Mouse (Mus musculus) ES-E14 (cell line): ENCODE measurements around the gene Hunk. TPM values are rescaled to one million over a fixed set of nuclear protein-coding genes. Genes with fewer than 3 reads are reported as not detected.

Experiments used
- DNase-seq: peaks from one replicate; pipeline ENCODE4 v3.0.0-alpha.2; 2013; ENCODE audit warnings: low read depth, low spot score
- H3K27ac ChIP-seq: 2 replicates; pipeline ENCODE4 v1.5.1; 2012; ENCODE audit warnings: low read depth, mild to moderate bottlenecking, low read length, moderate library complexity, mixed read lengths; ENCODE audit not compliant: poor library complexity, insufficient read depth, severe bottlenecking
- H3K36me3 ChIP-seq: 2 replicates; pipeline ENCODE4 v1.6.1; 2012; ENCODE audit warnings: mild to moderate bottlenecking, low read length, moderate library complexity, mixed read lengths; ENCODE audit not compliant: control insufficient read depth, poor library complexity, insufficient read depth, severe bottlenecking
- H3K4me1 ChIP-seq, 2 experiments: fragments of 150-350 bp in 1 of 2; sonication (generic) in 1 of 2; 2 replicates each; pipeline ENCODE4 v1.6.1; 2012; ENCODE audit warnings: low read length in 2 of 2, mild to moderate bottlenecking in 1 of 2, mixed read lengths in 1 of 2; ENCODE audit not compliant: control insufficient read depth in 2 of 2, insufficient read depth in 2 of 2, poor library complexity in 1 of 2
- H3K4me3 ChIP-seq, 2 experiments: fragments of 150-350 bp in 1 of 2; sonication (generic) in 1 of 2; 2 replicates each; pipeline ENCODE4 v1.5.1; 2012; ENCODE audit warnings: low read length in 2 of 2, low read depth in 1 of 2, mild to moderate bottlenecking in 1 of 2, mixed read lengths in 1 of 2; ENCODE audit not compliant: insufficient read depth in 1 of 2, poor library complexity in 1 of 2, severe bottlenecking in 1 of 2
- H3K9ac ChIP-seq: 2 replicates; pipeline ENCODE4 v1.6.1; 2012; ENCODE audit warnings: low read depth, mild to moderate bottlenecking, low read length, mixed read lengths; ENCODE audit not compliant: poor library complexity, insufficient read depth, severe bottlenecking
- H3K9me3 ChIP-seq: fragments of 150-350 bp; sonication (generic); 2 replicates; pipeline ENCODE4 v1.6.1; 2012; ENCODE audit warnings: low read depth, mild to moderate bottlenecking, low read length; ENCODE audit not compliant: control insufficient read depth, insufficient read depth
- CHD2 ChIP-seq: IDR thresholded peaks from 2 replicates; pipeline ENCODE4 v1.6.1; 2014; ENCODE audit warnings: mild to moderate bottlenecking, low read depth, low read length, inconsistent platforms
- HCFC1 ChIP-seq: IDR thresholded peaks from 2 replicates; pipeline ENCODE4 v1.6.1; 2012; ENCODE audit warnings: low read length, inconsistent platforms, borderline replicate concordance; ENCODE audit not compliant: insufficient read depth
- MAFK ChIP-seq: IDR thresholded peaks from 2 replicates; pipeline ENCODE4 v1.6.1; 2014; ENCODE audit warnings: mild to moderate bottlenecking, low read depth, low read length, inconsistent platforms; ENCODE audit not compliant: insufficient read depth
- ZC3H11A ChIP-seq: IDR thresholded peaks from 2 replicates; pipeline ENCODE4 v1.6.1; 2012; ENCODE audit warnings: low read depth, mild to moderate bottlenecking, inconsistent platforms, low read length, borderline replicate concordance
- ZNF384 ChIP-seq: IDR thresholded peaks from 2 replicates; pipeline ENCODE4 v1.6.1; 2012; ENCODE audit warnings: low read depth, low read length, inconsistent platforms
- in situ Hi-C, 2 experiments: fragments of 600-800 bp; cut with MboI; formaldehyde crosslinking; loops; one replicate each; pipeline ENCODE4 v1.15.1; 2025; ENCODE audit warnings: low sequenced_read_pairs in 2 of 2, inconsistent platforms in 1 of 2; ENCODE audit not compliant: unreplicated experiment in 2 of 2
- total RNA-seq: library from RNA; depleted of rRNA; stranded (reverse); fragments of 300-350 nt; gene quantifications from 2 replicates; pipeline ENCODE4 v1.2.3, GENCODE M21; 2012

Gene Hunk
- total RNA-seq, 1 experiment, result 9.2 TPM

DNA sequence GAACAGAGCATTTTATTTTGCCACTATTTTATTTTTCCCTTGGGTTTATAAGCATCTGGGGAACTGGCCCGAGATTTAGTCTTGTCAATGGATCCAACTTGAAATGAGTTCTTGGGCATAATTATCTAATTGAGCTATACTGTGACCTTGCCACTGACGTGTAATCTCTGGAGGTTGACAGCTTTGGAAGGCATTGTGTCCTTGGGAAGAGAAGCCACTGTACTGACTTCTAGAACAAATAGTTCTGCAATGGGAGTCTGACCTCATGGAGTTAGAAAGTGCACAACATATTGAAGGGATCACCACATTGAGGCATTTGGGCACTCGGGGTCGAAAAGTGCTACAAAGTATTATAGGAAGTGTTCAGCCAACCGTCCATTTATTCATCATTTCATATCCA lies 79.3 kb downstream of the Hunk start:
- Histone ChIP-seq H3K4me1 (peaks cover 0 to 13% of the 10 kb centered on the region in 2 experiments; a peak in 2 of 4 replicates), H3K36me3 (peaks cover 7% of the 10 kb centered on the region; the same call in 1 of the 2 replicates), H3K27ac (no peak overlapping the region), H3K9me3 (no peaks in the 10 kb centered on the region), H3K9ac (no peak overlapping the region), H3K4me3 (no peak overlapping the region)
- no peak for TF ChIP-seq HCFC1
- no peak for TF ChIP-seq ZC3H11A
- TF ChIP-seq CHD2, result no peak
- no peak for TF ChIP-seq MAFK
- no peak for TF ChIP-seq ZNF384
- in situ Hi-C loops, result no loop called here
- DNase-seq, result no peak

DNA sequence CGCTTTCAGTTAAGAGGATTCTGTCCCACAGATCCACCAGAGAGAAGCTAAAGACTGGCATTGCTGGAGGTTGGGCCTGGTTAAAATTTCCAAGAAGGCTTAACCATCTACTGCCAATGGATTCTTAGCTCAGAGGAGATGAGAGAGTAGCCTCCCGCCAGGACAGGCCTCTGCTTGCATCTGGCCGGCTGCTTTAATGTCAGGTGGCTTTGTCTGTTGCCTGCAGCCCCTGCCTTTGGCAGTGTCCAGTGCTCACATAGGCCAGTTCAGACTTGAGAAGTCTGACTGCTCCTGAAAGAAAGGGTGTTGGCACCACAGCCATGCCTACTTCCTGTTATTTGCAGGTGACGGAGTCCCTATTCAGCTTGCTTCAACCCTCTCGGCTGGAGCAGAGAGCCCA lies 82.5 kb downstream of the Hunk start:
- in situ Hi-C loops, result no loop called here
- H3K36me3 ChIP-seq, result peaks cover 4% of the 10 kb centered on the region; the same call in 1 of the 2 replicates
- H3K9ac ChIP-seq, result no peak overlapping the region
- no peaks in the 10 kb centered on the region for H3K9me3 ChIP-seq
- DNase-seq, result no peak
- H3K4me1 ChIP-seq, result peaks cover 0 to 4% of the 10 kb centered on the region in 2 experiments; a peak in 2 of 4 replicates
- H3K4me3 ChIP-seq, result no peak overlapping the region
- H3K27ac ChIP-seq, result no peak overlapping the region
- TF ChIP-seq MAFK (no peak), HCFC1 (no peak), ZNF384 (no peak), CHD2 (no peak), ZC3H11A (no peak)

DNA sequence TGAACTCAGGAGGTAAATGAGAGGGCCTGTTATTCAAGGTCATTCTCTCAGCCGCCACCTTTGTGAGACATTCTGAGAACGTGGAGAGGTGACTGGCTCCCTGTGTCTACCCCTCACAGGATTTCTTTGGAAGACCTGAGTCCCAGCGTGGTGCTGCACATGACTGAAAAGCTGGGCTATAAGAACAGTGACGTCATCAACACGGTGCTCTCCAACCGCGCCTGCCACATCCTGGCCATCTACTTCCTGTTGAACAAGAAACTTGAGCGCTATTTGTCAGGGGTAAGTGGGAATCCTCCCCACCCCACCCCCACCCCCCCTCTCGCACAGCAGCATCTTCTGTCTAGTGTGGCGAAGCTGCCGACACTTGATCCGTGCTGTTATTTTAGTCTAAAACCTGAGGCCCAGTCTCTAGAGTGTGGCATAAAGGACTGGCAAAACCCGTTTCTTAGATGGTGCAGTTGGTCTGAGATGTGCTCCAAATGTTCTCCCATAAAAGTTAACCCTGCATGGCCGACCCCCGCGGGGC lies 90.0 kb downstream of the Hunk start:
- H3K4me3 ChIP-seq, result no peak overlapping the region
- peaks cover 6% of the 10 kb centered on the region; the same call in 1 of the 2 replicates for H3K36me3 ChIP-seq
- H3K9ac ChIP-seq, result no peak overlapping the region
- TF ChIP-seq HCFC1 (no peak), ZC3H11A (no peak), ZNF384 (no peak), MAFK (no peak), CHD2 (no peak)
- in situ Hi-C loops, result no loop called here
- H3K27ac ChIP-seq, result peak overlapping the region; percentile 57; the same call in 1 of the 2 replicates
- DNase-seq, result peak; percentile 57
- H3K9me3 ChIP-seq, result no peaks in the 10 kb centered on the region
- peaks cover 0 to 5% of the 10 kb centered on the region in 2 experiments; a peak in 2 of 4 replicates for H3K4me1 ChIP-seq

DNA sequence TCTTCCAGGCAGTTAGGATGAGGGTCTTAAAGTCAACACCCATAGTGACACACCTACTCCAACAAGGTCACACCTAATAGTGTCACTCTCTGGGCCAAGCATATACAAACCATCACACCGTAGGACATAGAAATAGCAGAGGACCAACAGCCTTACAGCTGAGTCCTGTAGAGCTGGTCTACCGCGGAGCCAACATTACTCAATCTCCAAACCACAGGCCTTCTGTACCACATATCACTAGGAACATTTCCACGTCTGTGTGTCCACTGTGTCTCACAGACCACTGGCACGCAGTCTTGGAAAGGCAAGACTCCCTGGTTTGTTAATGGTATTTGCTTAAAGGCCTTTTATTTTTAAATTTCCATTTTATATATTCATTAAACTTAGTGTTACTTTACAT lies 95.8 kb downstream of the Hunk start:
- DNase-seq, result no peak
- no peaks in the 10 kb centered on the region for H3K9me3 ChIP-seq
- no peak overlapping the region for H3K9ac ChIP-seq
- no peak overlapping the region for H3K4me3 ChIP-seq
- peaks cover 13% of the 10 kb centered on the region for H3K36me3 ChIP-seq
- no peak for TF ChIP-seq ZNF384
- TF ChIP-seq ZC3H11A, result no peak
- no peak for TF ChIP-seq HCFC1
- TF ChIP-seq MAFK, result no peak
- no peak for TF ChIP-seq CHD2
- in situ Hi-C loops, result no loop called here
- no peaks in the 10 kb centered on the region; a peak in 1 of 4 replicates for H3K4me1 ChIP-seq
- no peak overlapping the region for H3K27ac ChIP-seq

DNA sequence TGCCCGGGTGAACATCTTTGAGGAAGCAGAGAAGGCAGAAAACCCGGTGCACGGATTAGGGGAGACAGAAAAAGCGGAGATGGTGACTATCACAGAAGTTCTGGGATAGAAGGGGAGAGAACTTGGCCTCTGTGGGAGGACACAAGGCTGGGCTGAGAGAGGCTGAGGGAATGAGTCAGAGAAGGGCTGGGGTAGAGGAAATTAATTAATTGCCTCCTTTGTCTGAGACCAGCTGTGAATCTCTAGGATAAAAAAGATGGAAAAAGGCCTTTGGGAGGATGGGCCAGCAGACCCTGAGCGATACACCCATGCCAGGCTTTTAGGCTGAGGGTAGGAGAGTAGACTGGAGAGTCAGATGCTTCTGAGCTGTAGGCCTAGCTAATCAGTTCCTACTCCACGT lies 97.5 kb downstream of the Hunk start:
- Histone ChIP-seq H3K4me1 (no peaks in the 10 kb centered on the region), H3K36me3 (peaks cover 13% of the 10 kb centered on the region), H3K27ac (no peak overlapping the region), H3K9ac (no peak overlapping the region), H3K9me3 (no peaks in the 10 kb centered on the region), H3K4me3 (no peak overlapping the region)
- TF ChIP-seq ZNF384, result no peak
- no peak for TF ChIP-seq CHD2
- no peak for TF ChIP-seq MAFK
- TF ChIP-seq HCFC1, result no peak
- TF ChIP-seq ZC3H11A, result no peak
- DNase-seq, result no peak
- in situ Hi-C loops, result no loop called here
